Mouse (Mus musculus) layer of hippocampus, adult 9-11 months (tissue): ENCODE measurements around the gene Tut1.

Experiments
- DNase-seq: peaks from one replicate; pipeline ENCODE4 v3.0.0; 2022

Gene Tut1

GRCm38 (mm10) chr19:8953135-8954039, at the start of gene Tut1:
Gene Tut1, plus strand, starts transcription at chr19:8953847.
- DNase-seq: peak; percentile 95

DNA sequence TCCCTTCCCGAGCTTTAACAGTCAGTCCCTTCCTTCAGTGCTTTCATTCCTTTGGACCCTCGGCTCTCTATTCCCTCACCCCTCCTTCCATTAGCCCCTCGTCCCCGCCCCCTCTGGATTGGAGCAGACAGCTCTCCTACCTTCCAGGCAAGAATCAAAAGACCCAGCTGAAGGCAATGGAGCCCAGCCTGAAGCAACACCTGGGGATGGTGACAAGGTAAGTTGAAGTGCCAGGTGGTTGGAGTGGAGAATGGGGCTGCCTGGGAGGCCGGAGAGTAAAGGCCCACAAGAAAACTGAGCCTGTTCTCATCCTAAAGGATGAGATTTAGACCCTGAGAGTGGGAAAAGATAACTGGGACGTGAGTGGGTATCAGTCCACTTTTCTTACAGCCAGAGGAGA, 45.1 kb upstream of the Tut1 start:
- DNase-seq: no peak

DNA sequence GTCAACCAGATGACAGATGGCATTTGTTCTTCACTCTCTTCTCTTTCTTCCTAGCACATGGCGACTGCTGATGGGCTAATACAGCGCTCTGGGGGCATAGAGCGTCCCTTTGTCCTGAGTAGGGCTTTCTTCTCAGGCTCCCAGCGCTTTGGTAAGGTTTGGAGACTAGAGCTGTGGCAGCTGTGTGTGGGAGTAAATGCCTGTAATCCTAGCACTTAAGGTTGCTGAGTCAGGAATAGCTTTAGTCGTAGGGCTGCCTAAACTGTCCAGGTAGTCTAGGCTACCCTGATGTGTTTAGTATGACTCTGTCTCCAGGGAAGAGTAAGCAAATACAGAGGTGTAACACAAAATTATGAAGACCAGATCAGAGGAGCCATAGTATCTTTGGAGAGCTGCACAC, 41.8 kb upstream of the Tut1 start:
- no peak for DNase-seq

DNA sequence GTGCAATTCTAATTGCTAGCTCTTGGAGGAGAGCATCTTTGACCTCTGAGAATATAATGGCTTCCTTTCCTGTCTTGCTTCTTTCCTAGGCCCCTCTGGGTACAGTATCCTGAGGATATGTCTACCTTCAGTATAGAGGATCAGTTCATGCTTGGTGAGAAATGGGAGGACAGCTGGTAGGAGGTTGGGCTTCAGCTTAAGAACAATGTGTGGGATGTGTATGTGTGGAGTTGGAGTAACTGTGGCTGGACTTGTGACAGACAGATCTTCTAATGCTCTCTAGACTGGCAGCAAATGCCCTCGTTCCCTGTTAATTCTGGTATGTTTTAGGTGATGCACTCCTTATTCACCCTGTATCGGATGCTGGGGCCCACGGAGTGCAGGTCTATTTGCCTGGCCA, 39.4 kb upstream of the Tut1 start:
- peak; percentile 67 for DNase-seq

DNA sequence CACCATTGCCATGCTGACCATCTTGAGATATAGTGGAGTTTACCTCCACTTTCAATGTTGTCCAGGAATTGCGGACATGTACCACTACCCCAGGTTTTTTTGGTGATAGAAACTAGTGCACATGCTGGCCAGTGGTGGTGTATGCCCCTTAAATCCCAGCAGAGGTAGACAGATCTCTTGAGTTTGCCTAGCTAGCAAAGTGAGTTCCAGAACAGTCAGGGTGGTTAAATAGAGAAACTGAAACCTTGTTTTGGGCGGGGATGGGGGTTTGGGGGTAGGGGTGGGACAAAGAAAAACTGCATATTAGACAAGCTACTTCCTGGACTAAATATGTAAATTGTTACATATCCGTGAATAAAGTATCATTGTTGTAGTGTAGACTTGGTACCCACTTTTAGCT, 34.6 kb upstream of the Tut1 start:
- DNase-seq: no peak

GRCm38 (mm10) chr19:8919684-8920072, 34.0 kb upstream of the Tut1 start:
- no peak for DNase-seq

DNA sequence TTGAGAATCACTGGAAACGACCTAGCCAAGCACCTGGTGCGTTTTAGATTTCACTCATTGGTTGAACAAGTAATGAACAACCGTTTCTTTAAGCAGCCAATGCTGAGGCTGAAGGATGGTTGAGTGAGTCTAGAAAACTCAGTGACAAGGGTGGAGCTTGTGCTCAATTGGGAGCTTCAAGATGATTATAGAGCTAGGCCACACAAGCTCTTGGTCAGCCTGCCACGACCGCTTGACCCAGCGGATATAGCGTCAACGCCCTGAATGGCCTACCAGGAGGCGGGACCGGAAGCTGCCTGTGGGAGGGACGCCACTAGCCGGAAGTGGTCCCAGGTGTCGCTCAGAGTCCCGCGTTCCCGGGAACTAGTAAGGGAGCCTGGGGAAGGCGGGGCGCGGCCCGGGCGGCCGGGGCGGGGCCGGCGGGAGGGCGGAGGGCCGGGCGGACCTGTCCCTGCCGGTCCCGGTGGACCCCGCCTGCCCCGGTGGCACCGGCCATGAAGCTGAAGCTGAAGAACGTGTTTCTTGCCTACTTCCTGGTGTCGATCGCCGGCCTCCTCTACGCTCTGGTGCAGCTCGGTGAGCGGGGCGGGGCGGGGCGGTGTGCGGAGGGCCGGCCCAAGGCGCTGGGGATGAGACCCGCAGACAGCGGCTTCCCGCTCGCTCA, 33.4 kb upstream of the Tut1 start, which contains the start of gene B3gat3:
B3gat3 (plus strand) TSS at position 302 of the 664 bp plus-strand sequence.
- peak; percentile 96 for DNase-seq

- DNase-seq: no peak
Observed at GRCm38 (mm10) chr19:8920836-8921291, 32.8 kb upstream of the Tut1 start.

- DNase-seq: no peak
Observed at GRCm38 (mm10) chr19:8921741-8922140, 31.9 kb upstream of the Tut1 start.

GRCm38 (mm10) chr19:8926766-8927165, 26.9 kb upstream of the Tut1 start:
- no peak for DNase-seq

- no peak for DNase-seq
Observed at GRCm38 (mm10) chr19:8927891-8928525, 25.6 kb upstream of the Tut1 start.

DNA sequence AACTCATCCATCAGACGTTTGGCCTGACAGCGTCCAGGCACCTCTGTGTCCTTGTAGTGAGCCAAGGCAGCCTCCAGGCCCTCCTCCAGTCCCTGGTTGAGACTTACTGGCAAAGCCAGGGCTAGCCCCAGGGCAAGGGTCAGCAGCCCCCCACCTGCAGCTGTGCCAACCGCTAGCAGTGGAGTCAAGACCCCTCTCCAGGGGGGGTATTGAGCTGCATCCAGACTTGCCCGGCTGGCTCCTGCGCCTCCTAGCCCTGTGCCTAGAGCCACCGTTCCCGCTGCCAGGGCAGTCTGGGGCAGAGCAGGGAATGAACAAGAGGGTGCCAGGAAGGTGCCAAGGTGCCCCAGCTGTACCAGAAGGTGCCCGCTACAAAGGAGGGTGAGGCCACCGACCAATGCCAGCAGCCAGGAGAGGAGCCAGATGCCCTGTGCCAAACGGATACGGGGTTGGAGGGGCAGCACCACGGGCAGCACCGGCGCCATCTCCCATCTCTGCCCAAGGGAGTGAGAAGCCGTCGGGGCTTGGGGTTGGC, 24.9 kb upstream of the Tut1 start:
- no peak for DNase-seq

- peak; percentile 82 for DNase-seq
Observed at GRCm38 (mm10) chr19:8929224-8930088, 24.2 kb upstream of the Tut1 start, which contains the start of the genes Rom1 and Eml3. Gene Rom1, minus strand, starts transcription at chr19:8929356. Gene Eml3, plus strand, starts transcription at chr19:8929552.

- no peak for DNase-seq
Observed at GRCm38 (mm10) chr19:8930117-8930516, 23.5 kb upstream of the Tut1 start.

- no peak for DNase-seq
Observed at GRCm38 (mm10) chr19:8930771-8931170, 22.9 kb upstream of the Tut1 start.

GRCm38 (mm10) chr19:8936736-8937135, 16.9 kb upstream of the Tut1 start:
- DNase-seq: no peak

DNA sequence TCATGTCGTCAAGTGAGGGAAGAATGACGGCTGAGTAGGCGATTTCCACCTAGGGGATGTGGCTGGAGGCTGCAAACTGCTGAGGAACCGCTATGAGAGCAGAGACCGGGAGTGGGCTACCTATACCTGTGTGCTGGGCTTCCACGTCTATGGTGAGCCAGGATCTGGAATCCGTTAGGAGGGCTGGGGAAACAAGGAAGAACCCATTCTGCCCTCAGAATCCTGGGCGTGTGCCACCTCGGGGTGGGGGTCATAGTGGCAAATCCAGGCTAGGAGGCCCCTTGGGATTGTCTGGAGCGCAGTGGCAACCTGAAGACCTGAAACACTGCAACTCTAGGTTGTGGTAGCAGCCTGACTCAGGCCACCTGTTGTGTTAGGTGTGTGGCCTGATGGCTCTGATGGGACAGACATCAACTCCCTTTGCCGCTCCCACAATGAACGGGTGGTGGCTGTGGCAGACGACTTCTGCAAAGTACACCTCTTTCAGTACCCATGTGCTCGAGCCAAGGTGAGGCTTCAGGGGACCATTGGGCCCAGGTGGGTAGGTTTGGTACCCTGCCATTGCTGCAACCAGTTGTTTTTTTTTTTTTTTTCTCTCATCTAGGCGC, 13.0 kb upstream of the Tut1 start:
- no peak for DNase-seq

GRCm38 (mm10) chr19:8941136-8941514, 12.5 kb upstream of the Tut1 start:
- no peak for DNase-seq

DNA sequence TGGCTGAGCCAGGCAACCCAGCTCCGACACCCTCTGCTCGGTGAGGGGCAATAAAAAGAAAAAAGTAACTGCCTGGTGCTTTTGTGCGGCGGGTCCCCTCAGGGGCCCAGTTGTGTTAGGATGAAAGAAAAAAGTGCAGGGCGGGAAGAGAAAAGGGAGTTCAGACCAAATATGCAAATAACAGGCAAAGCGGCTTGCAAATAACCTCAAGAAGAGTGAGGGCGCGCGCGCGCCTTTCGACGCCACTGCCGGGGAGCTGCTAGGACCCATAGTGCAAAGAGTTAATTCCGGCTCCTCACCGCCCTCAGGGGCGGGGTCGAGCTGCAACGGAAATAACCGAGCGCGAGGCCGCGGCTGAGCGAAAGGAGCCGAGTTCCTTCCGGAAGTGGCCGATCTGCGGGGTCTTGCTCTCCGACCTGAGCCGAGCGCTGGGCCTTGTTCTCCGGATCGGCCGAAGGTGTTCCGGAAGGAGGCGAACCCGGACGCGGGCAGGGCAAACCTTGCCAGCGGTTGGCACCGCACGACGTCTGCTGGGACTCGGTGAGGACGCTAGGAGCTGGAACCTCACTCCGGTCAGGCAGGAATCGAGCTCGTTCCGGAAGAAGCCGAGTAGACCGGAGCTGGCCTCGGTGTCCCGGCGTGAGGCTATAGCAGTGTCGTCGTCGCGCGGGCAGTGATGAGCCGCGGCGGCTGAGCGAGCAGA, 12.0 kb upstream of the Tut1 start, which contains the start of gene Mta2:
Mta2 (plus strand) TSS at position 361 of the 703 bp plus-strand sequence.
- DNase-seq: peak; percentile 93

DNA sequence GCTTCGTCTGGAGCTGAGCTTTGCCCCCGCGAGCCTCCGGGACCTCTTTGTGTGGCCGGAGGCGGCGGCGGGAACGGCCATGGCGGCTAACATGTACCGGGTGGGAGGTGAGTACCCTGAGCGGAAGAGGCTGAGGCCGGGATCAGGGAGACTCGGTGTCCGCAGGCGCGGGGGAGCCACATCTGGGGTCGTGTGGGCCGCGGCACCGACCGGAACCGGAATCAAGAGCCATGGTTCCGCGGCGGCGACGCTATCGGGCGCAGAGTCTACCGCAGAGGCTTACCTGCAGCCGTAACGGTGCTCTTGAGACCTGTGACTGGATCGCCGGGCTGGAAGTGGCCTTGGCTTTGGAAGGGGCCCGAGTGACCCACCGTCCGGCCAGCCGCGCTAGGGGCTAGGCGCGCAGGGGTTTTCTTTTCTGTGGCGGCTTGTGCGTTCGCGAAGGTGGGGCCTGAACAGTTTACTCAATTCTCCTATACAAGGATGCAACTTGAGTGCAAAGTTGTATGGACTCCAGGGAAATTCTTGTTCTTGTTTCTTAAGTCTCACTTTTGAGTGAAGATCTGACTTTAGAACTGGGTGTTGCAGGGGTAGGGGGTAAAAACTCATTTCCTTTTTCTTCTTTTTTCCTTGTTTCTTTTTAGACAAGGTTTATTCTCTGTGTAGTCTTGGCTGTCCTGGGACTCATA, 11.2 kb upstream of the Tut1 start:
- peak; percentile 48 for DNase-seq
